Mouse (Mus musculus): ENCODE measurements at regions not wholly inside any gene's neighbourhood (a gene's known extent, or its start where the extent isn't known, plus 50 kb on each side); places are given as distances from the start of the nearest gene placed in this dataset.
A peak's percentile ranks its signal among the peaks of the same experiment; 100 is the strongest.
"Not testable (repeated sequence)": the region's sequence is repeated elsewhere in the genome, so short reads cannot be mapped to it uniquely, and the experiment has no call there.

DNA sequence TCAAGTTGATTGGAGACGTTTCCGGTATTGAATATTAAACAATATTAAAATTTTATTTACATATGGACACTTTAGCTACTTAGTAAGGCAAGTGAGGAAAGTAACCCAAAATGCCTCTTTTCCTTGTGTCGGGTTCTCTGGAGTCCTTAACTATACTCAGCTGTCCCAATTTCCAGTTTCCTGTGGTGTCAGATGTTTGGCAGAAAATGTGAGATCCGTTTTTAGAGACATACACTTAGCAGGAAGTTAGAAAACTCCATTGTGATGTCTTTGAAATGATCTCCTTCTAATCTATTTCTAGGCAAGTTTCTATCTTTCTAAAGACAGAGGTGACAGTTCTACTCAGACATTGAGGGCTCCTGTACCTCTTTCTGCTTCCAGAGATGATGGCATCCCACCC is 168.9 kb upstream of the Plcxd3 start:
- peak in 1 of 2 experiments; percentile 6 for DNase-seq (ENCODE audit: low spot score in 2 of 2)

DNA sequence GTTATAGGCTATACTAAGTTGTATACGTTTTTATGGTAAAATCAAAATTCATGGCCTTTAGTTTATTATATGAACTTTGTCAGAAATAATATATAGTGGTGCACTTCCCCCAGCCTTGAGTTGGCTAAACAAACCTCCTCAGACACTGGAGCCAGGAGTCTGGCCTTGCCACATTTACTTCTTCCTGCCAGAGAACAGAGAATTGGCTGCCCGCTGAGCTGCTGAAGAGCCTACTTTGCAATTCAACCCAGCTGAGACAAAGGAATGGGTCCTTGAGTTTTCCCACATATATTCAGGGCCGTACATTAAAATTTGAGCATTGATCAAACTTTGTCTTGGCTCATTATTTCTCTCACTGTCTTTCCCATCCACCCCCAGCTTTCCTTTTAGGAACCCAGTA is 161.9 kb upstream of the Plcxd3 start:
- no peak for DNase-seq (ENCODE audit: low spot score in 2 of 2)

- DNase-seq (ENCODE audit: low spot score in 2 of 2) = peak; percentile 35 to 56
These were observed 156.2 kb upstream of the Plcxd3 start for GRCm38 (mm10) chr15:4219102-4219501.

GRCm38 (mm10) chr15:4228055-4228454 is 147.2 kb upstream of the Plcxd3 start:
- DNase-seq (ENCODE audit: low spot score in 2 of 2) = no peak

- DNase-seq (ENCODE audit: low spot score in 2 of 2) = no peak
These were observed 134.6 kb upstream of the Plcxd3 start for GRCm38 (mm10) chr15:4240649-4241048.

DNA sequence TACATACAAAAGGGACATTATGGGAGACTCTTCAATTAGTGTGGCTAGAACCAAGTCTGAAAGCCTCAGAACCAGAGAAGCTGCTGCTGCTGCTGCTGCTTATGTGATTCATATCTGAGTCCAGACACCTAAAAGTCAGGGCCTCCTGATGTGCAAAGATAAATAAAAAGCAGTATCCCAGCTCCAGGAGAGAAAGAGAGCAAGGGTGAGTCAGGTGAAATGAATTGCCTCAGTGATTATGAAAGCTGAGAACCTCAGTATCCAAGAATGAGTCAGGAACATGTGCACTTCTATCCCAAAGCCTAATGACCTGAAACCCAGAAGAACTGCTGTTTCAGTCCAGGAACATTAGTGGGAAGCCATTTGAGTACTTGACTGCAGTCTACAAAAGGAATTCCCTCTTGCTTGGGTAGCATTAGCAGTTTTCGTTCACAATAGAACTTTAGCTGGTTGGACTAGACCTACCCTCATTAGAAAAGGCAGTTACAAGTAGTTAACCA is 127.6 kb upstream of the Plcxd3 start:
- DNase-seq (ENCODE audit: low spot score in 2 of 2) = no peak

DNA sequence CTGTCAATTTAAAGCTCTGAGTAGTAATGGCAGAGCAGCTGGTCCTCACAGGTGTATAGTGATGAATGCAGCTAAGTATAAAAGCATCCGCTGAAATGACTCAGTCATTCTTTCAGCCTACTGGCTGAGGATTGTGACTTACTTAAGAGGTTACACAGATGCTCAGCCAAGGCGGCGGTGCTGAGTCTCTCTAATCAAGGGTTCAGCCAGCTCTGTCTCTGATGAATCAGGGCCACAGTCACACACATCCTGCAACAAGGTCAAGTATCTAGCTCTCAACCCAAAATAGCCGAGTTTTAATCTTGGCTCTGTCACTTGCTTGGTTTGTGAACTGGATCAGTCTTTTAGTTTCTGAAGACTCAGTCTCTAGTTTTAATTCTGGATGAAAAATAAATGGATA is 110.7 kb upstream of the Plcxd3 start:
- DNase-seq (ENCODE audit: low spot score in 2 of 2) = peak in 1 of 2 experiments; percentile 2

DNA sequence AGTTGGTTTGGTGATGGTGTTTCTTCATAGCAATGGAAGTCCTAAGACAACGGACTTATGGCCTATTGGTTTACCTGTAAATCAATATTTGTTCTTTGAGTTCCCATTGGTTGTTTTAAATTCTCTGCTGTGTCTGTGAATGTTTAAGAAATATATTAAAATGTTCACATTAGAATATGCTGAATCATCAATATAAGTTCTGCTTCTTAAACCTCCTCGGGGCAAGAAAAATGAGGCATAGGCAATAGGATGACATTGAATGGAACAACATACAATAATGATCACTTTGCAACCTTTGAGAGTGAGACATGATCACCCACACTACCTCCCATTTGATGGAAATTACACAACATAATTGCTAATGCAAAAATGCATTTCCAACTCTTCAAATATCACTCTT is 105.5 kb upstream of the Plcxd3 start:
- DNase-seq (ENCODE audit: low spot score in 2 of 2) = no peak

DNA sequence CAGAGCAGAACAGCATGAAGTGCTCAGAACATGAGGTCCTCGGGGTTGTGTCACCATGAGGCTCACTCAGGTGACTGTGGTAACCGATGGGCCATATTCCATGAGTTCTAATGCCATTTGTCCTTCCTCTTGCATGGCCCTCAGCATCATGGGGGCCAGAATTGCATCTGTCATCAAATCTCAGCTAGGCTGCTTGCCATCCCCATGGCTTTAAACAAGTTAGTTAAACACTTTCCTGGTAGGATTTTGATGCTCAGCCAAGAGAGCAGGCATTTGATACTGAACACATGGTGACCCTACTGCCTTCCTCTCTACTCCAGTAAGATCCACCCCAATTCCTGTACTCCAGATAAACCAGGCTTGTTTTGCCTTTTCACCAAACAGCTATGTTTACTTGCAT is 98.3 kb upstream of the Plcxd3 start:
- no peak for DNase-seq (ENCODE audit: low spot score in 2 of 2)

DNA sequence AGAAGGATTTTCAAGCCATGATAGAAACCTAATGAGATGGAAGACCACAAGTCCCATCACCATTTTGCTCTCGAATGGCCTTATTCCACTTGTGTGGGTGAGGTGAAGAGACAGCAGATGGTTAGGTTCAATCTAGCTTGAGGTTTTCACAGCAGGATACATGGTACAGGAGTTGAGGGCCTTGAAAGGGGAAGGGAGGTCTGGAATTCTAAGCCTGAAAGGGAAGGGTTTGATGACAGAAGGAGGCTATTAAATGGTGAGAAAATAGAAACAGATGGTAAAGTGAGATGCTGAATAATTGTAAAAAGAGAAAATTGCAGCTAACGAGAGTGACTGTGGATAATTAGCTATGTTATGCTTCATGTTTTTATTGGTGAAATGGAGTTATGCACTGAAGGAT is 67.8 kb upstream of the Plcxd3 start:
- DNase-seq (ENCODE audit: low spot score in 2 of 2) = no peak

DNA sequence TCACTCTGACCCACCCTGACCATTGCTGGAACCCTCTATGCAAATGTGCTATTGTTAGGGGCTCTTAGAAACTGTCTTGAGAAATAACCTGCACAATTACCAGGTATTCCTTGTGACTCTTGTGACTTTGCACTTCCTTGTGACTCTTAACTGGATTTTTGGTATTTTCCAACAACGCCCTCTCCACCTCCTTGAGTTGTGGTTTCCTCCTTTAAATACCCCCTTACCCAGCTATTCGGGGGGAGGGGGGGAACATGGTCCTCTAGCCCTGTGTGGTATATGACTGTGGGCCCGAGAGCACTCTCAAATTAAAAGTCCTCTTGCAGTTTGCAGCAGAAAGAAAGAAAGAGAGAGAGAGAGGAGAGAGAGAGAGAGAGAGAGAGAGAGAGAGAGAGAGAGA is 61.6 kb upstream of the Plcxd3 start:
- DNase-seq (ENCODE audit: low spot score in 2 of 2) = not testable (repeated sequence)

GRCm38 (mm10) chr15:4315897-4316296 is 59.4 kb upstream of the Plcxd3 start:
- peak; percentile 5 to 12 for DNase-seq (ENCODE audit: low spot score in 2 of 2)

Data from right cerebral cortex, postnatal 36 days (tissue).